Mouse (Mus musculus) liver, embryonic 14.5 days (tissue): Measurements from ENCODE around the gene Entpd2.

ENCODE experiments used
- CTCF ChIP-seq: IDR thresholded peaks from 2 replicates; pipeline ENCODE4 v1.5.1; 2016; ENCODE audit warnings: antibody characterized with exemption, low read depth, control low read depth
- EP300 ChIP-seq: IDR thresholded peaks from 2 replicates; pipeline ENCODE4 v1.6.1; 2016; ENCODE audit warnings: antibody characterized with exemption, low read depth

- TF ChIP-seq CTCF (no peak), EP300 (no peak)
Measured at GRCm38 (mm10) chr2:25373431-25373830, 22.2 kb upstream of the Entpd2 start.
